Mouse (Mus musculus): ENCODE data around the gene Grb2. TPM values are rescaled to one million over a fixed set of nuclear protein-coding genes. Genes with fewer than 3 reads are reported as not detected.

Grb2 gene
- total RNA-seq, 2 experiments from 2014 or later, result 122 to 144 TPM

GRCm38 (mm10) chr11:115691511-115691910, 16.9 kb downstream of the Grb2 start:
- no peak for DNase-seq
- intact Hi-C loops (cut with DNase I), result no loop called here

GRCm38 (mm10) chr11:115691013-115691412, 17.4 kb downstream of the Grb2 start:
- intact Hi-C loops (cut with DNase I), result no loop called here
- DNase-seq, result peak; percentile 46 to 55

- peak; percentile 44 to 52 for DNase-seq
- intact Hi-C loops (cut with DNase I), result no loop called here
Measured at GRCm38 (mm10) chr11:115690356-115690755, 18.0 kb downstream of the Grb2 start.

- intact Hi-C loops (cut with DNase I), result no loop called here
- no peak for DNase-seq
Measured at GRCm38 (mm10) chr11:115689137-115689915, 19.1 kb downstream of the Grb2 start.

- intact Hi-C loops (cut with DNase I), result no loop called here
- no peak for DNase-seq
Measured at GRCm38 (mm10) chr11:115686369-115686768, 22.0 kb downstream of the Grb2 start.

GRCm38 (mm10) chr11:115685954-115686353, 22.4 kb downstream of the Grb2 start:
- intact Hi-C loops (cut with DNase I), result no loop called here

GRCm38 (mm10) chr11:115684877-115685276, 23.5 kb downstream of the Grb2 start:
- peak; percentile 57 to 63 for DNase-seq
- intact Hi-C loops (cut with DNase I), result no loop called here

More at GRCm38 (mm10) chr11:115685954-115686353, 22.4 kb downstream of the Grb2 start:
- no peak for DNase-seq

GRCm38 (mm10) chr11:115683326-115683725, 25.1 kb downstream of the Grb2 start:
- intact Hi-C loops (cut with DNase I), result no loop called here
- DNase-seq, result no peak

- intact Hi-C loops (cut with DNase I), result no loop called here
- no peak for DNase-seq
Measured at GRCm38 (mm10) chr11:115682411-115682810, 26.0 kb downstream of the Grb2 start.

GRCm38 (mm10) chr11:115679554-115680238, 28.7 kb downstream of the Grb2 start:
- intact Hi-C loops (cut with DNase I), result no loop called here
- no peak for DNase-seq

- intact Hi-C loops (cut with DNase I), result no loop called here
Measured at GRCm38 (mm10) chr11:115678861-115679260, 29.5 kb downstream of the Grb2 start.

GRCm38 (mm10) chr11:115677511-115677910, 30.9 kb downstream of the Grb2 start:
- intact Hi-C loops (cut with DNase I), result no loop called here
- DNase-seq, result no peak

More at GRCm38 (mm10) chr11:115678861-115679260, 29.5 kb downstream of the Grb2 start:
- DNase-seq, result no peak

GRCm38 (mm10) chr11:115676738-115677137, 31.7 kb downstream of the Grb2 start:
- DNase-seq, result no peak
- intact Hi-C loops (cut with DNase I), result no loop called here

- intact Hi-C loops (cut with DNase I), result no loop called here
- DNase-seq, result no peak
Measured at GRCm38 (mm10) chr11:115674235-115674865, 34.0 kb downstream of the Grb2 start.

- peak; percentile 47 to 48 for DNase-seq
Measured at GRCm38 (mm10) chr11:115673471-115674234, 34.7 kb downstream of the Grb2 start.

GRCm38 (mm10) chr11:115672226-115672987, 36.0 kb downstream of the Grb2 start:
- no peak for DNase-seq
- intact Hi-C loops (cut with DNase I), result no loop called here

More at GRCm38 (mm10) chr11:115673471-115674234, 34.7 kb downstream of the Grb2 start:
- intact Hi-C loops (cut with DNase I), result no loop called here

- peak in 1 of 2 experiments; percentile 46 for DNase-seq
- intact Hi-C loops (cut with DNase I), result no loop called here
Measured at GRCm38 (mm10) chr11:115670451-115671050, 37.8 kb downstream of the Grb2 start.

- DNase-seq, result no peak
- intact Hi-C loops (cut with DNase I), result no loop called here
Measured at GRCm38 (mm10) chr11:115663676-115664335, 44.6 kb downstream of the Grb2 start.

- DNase-seq, result no peak
- intact Hi-C loops (cut with DNase I), result no loop called here
Measured at GRCm38 (mm10) chr11:115660376-115660775, 48.0 kb downstream of the Grb2 start.

All from heart, postnatal 10 days (tissue).